Mouse (Mus musculus) bone marrow macrophage, adult 2 months (primary cell): ENCODE results near the gene Tspan14. TPM values are rescaled to one million over a fixed set of nuclear protein-coding genes. Genes with fewer than 3 reads are reported as not detected.

Experiments
- H3K27ac ChIP-seq: 2 replicates; pipeline ENCODE4 v1.5.1; 2012; ENCODE audit warnings: low read depth, low read length; ENCODE audit not compliant: insufficient read depth
- H3K4me1 ChIP-seq: 2 replicates; pipeline ENCODE4 v1.6.1; 2012; ENCODE audit warnings: low read length; ENCODE audit not compliant: control insufficient read depth, insufficient read depth
- H3K4me3 ChIP-seq: 2 replicates; pipeline ENCODE4 v1.5.1; 2012; ENCODE audit warnings: mild to moderate bottlenecking, low read length, moderate library complexity; ENCODE audit not compliant: insufficient read depth
- CTCF ChIP-seq: IDR thresholded peaks from 2 replicates; pipeline ENCODE4 v1.5.1; 2012; ENCODE audit warnings: low read depth, mild to moderate bottlenecking, low read length, moderate library complexity
- POLR2A ChIP-seq: IDR thresholded peaks from 2 replicates; pipeline ENCODE4 v1.6.1; 2012; ENCODE audit warnings: mild to moderate bottlenecking, low read depth, low read length, borderline replicate concordance
- polyA plus RNA-seq: library from polyadenylated mRNA; stranded (reverse); fragments of >200 nt; gene quantifications from 2 replicates; pipeline ENCODE4 v1.2.4, GENCODE M21; 2012; ENCODE audit not compliant: missing spikeins, insufficient read depth, insufficient read length

Tspan14 gene
- polyA plus RNA-seq, 1 experiment: 88.3 TPM

DNA sequence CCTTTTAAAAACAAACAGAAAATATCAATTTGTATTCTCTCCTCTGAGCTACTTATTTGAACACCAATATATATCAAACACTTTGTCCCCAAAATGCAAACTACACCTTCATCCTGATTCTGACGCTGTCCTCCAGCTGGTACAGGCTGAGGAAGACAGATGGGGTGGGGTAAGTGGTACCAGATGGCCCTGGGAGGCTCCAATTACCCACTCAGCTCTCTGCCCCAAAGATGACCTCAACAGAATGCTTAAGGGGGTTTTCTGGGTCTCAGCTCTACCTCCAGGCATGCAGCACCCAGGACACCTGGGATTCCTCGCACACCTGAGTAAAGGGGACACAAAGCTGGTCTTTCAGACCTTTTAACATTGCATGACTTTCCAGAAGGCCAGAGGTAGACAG lies 13.9 kb downstream of the Tspan14 start:
- peaks cover 83% of the 10 kb centered on the region for H3K4me1 ChIP-seq
- no peak overlapping the region for H3K4me3 ChIP-seq
- TF ChIP-seq POLR2A (no peak), CTCF (no peak)
- no peak overlapping the region for H3K27ac ChIP-seq

- peaks cover 83% of the 10 kb centered on the region for H3K4me1 ChIP-seq
- TF ChIP-seq POLR2A: no peak
- TF ChIP-seq CTCF: no peak
- no peak overlapping the region for H3K4me3 ChIP-seq
- no peak overlapping the region for H3K27ac ChIP-seq
These were observed 14.3 kb downstream of the Tspan14 start for GRCm38 (mm10) chr14:40952301-40952700.

DNA sequence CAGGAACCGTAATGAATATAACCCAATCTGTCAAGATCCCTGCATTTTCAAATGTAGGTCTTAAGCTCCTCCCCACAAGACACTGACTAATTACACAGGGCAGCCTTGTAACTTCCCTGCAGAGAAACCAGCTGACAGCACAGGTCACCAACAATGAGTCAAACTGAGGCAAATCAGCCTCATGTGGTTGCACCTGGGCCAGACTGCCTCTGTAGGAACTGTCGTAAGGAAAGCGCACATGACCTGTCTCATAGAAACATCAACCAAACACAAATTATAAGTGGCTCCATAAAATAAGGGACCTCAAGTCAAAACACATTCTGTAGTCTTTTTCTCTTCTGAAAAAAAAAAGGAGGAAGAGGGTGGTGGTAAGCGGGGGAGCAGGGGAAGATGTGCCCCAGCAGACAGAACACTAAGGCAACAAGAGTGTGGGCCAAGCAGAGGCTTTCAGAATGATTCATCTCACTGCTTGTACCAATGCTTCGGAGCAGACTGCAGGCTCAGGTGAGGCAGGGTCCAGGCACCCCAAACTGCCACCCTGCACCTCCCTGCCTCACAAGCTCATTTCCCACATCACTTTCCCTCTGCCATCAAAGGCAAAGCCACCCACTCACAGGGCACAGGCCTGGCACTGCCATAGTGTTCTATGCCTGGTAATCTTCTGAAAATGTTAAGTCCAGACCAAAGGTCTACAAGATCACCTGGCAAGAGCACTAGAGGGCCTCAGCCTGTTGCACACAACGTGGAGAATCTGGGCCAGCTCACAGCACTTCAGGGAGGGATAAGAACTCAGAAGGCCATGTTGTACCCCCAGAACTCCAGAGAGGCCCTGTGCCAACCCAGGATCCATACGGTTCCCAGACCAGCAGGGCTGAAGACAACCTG lies 16.6 kb downstream of the Tspan14 start:
- Histone ChIP-seq H3K27ac (peak overlapping the region; percentile 65), H3K4me1 (peaks cover 64% of the 10 kb centered on the region), H3K4me3 (no peak overlapping the region)
- TF ChIP-seq POLR2A (no peak), CTCF (no peak)

DNA sequence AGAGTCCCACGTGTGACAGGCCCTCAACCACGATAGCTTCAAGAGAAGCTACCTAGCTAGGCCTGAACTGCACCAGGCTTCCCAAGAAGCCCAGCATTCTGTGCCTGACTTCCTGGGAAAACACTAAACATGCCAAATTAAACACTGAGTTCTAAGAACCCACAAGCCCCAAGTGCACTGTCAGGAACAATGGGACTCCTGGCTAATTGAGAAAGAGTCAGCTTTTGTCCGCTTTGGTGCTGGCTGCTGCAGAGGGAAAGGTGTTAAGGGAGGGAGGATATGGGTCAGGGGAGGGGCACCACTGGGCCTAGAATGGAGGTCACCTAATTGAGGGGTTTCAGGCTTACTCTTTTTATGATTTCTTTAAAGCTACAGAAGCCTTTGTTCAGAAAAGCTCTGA lies 17.6 kb downstream of the Tspan14 start:
- Histone ChIP-seq H3K4me3 (no peak overlapping the region), H3K27ac (peak overlapping the region; percentile 65)
- no peak for TF ChIP-seq CTCF
- TF ChIP-seq POLR2A: no peak

DNA sequence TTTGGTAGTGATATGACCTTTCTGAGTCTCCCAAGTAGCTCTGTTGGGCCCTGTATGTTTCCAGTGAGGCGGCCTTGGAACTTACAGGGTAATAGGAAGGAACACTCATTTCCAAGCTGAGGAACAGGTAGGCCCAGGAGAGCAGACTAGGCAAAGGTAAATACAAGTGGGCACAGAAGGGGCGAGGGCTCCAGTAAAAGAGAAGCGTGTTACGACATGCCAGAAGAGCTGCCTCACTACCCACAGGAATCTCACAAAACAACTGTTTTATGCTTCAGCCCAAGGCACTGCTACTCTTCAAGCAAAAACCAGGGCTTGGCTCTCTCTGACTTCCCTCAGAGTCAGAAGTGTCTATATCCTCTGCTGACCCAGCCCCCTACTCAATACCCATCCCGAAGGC lies 18.1 kb downstream of the Tspan14 start:
- Histone ChIP-seq H3K4me3 (no peak overlapping the region), H3K4me1 (peaks cover 53% of the 10 kb centered on the region), H3K27ac (peak overlapping the region; percentile 87)
- TF ChIP-seq POLR2A (no peak), CTCF (no peak)

More for the DNA sequence above, 17.6 kb downstream of the Tspan14 start:
- peaks cover 56% of the 10 kb centered on the region for H3K4me1 ChIP-seq

DNA sequence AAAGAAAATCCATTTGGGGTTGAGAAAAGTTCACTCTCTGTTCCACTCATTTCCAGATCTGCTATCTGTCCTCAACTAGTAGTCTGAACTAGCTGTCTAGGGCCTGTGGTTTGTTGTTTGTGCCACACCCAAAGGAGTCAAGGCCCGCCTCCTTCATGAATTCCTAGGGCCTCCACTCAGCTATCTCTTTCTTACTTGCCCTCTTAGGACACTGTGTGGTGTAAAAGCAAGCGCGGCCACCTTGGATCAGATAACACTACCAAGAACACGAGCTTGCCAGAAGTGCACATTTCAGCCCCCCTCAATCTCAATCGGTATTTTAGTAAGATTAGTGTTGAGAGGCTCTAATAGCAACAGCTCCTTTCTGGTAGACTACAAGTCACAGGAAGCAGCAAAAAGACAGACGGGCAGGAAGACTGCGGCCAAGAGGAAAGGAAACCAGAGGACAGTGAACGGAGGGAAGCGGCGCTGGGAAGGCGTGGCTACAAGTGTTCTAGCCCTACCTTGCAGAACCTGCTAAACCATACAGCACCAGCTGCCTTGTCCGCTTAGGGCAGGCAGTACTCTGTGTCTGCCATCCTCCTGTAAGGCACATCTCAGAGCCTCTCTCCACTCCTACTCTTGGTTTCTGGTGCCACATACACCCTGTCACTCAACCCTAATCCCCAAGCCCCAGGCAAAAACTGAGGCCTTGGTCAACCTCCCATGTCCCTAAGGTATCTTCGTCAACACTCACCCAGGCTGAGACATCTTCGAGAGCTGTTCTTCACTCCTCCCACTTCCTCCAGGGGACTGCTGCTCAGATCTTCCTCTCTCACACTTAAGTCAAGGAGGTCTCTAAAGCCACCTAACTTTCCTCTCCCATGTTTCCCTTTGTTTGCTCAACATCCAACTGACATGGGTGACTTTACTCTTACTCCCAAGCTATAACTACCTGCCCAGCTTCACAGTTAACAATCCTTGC lies 18.9 kb downstream of the Tspan14 start:
- Histone ChIP-seq H3K4me1 (peaks cover 51% of the 10 kb centered on the region), H3K4me3 (peak overlapping the region; percentile 38), H3K27ac (peak overlapping the region; percentile 87)
- TF ChIP-seq CTCF: no peak
- no peak for TF ChIP-seq POLR2A

DNA sequence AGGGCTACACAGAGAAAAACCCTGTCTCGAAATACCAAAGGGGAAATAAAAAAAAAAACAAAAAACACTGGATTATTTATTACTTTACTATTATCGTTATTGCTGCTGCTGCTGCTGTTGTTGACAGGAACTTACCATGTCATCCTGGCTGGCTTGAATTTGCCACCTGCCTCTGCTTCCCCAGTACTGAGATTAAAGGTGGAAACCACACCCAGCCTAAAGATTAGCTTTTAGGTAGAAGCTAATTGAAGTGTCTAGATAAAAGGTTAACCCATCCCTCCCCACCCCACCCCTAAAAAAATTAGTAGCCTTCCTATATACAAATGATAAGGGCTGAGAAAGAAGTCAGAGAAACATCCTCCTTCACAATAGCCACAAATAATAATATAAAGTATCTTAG lies 22.8 kb downstream of the Tspan14 start:
- Histone ChIP-seq H3K27ac (no peak overlapping the region), H3K4me3 (no peak overlapping the region), H3K4me1 (peaks cover 24% of the 10 kb centered on the region)
- no peak for TF ChIP-seq POLR2A
- TF ChIP-seq CTCF: no peak

GRCm38 (mm10) chr14:40942429-40942828 lies 24.2 kb downstream of the Tspan14 start:
- TF ChIP-seq POLR2A (no peak), CTCF (no peak)
- no peak overlapping the region for H3K27ac ChIP-seq
- H3K4me3 ChIP-seq: no peak overlapping the region
- H3K4me1 ChIP-seq: peaks cover 15% of the 10 kb centered on the region

- TF ChIP-seq POLR2A (no peak), CTCF (no peak)
- peaks cover 46% of the 10 kb centered on the region for H3K4me1 ChIP-seq
- no peak overlapping the region for H3K27ac ChIP-seq
- H3K4me3 ChIP-seq: no peak overlapping the region
These were observed 28.1 kb downstream of the Tspan14 start for GRCm38 (mm10) chr14:40938380-40938987.
